Mouse (Mus musculus): ENCODE data around the gene Nr2c1.

- no peak for TF ChIP-seq CTCF (IDR thresholded peaks at IDR 0.05; ENCODE audit: control insufficient read depth, insufficient read depth, insufficient read length)
- TF ChIP-seq MAX (IDR thresholded peaks at IDR 0.05): peak; percentile 73
- TF ChIP-seq CEBPB (IDR thresholded peaks at IDR 0.05; ENCODE audit: low read depth): no peak
- no peak for TF ChIP-seq USF1 (IDR thresholded peaks at IDR 0.05; ENCODE audit: low read depth)
- TF ChIP-seq FOSL1 (IDR thresholded peaks at IDR 0.05; ENCODE audit: insufficient read depth, low read length, poor library complexity, severe bottlenecking): no peak
These were observed 50.9 kb downstream of the Nr2c1 start, which contains the start of gene Ndufa12 for GRCm38 (mm10) chr10:94198482-94199405.

All from C2C12 (cell line).